ENCODE assay signal across 10 mouse cellular contexts in genomic region chr8:119426069-119426735, GRCm38 (mm10). TPM values are rescaled to one million over a fixed set of nuclear protein-coding genes. Genes with fewer than 3 reads are reported as not detected.
A peak's percentile ranks its signal among the peaks of the same experiment; 100 is the strongest.
DNase-seq lines count a peak whose midpoint lies in the region; ATAC-seq and TF ChIP-seq lines count a peak whose summit lies in the region.
"Had no signal": no experiment of that assay in that cellular context is flagged by ENCODE, and none has a peak within 500 bp of the region (broad histone marks: within the 10 kb centered on the region; RNA-seq: fewer than 3 reads in every experiment).

No protein-coding gene starts in this region.

- no peaks in the 10 kb centered on the region for H3K9me3 ChIP-seq in midbrain, embryonic 13.5 days
- H3K9me3 ChIP-seq in midbrain, postnatal 0 days (ENCODE audit: low read length): no peaks in the 10 kb centered on the region
- no peaks in the 10 kb centered on the region for H3K9me3 ChIP-seq in intestine, postnatal 0 days (ENCODE audit: control insufficient read depth)
- no peaks in the 10 kb centered on the region for H3K9me3 ChIP-seq in midbrain, embryonic 11.5 days (ENCODE audit: control insufficient read depth, low read length)
- H3K9me3 ChIP-seq: midbrain, embryonic 12.5 days had no signal

- 88% methylated on average over 6 of the region's 6 CpGs for WGBS in midbrain, embryonic 13.5 days
- 82% methylated on average over 6 of the region's 6 CpGs for WGBS in midbrain, postnatal 0 days
- WGBS in intestine, postnatal 0 days: 75% methylated on average over 6 of the region's 6 CpGs
- 89% methylated on average over 6 of the region's 6 CpGs for WGBS in midbrain, embryonic 11.5 days

- no peaks in the 10 kb centered on the region for H3K36me3 ChIP-seq in midbrain, embryonic 13.5 days
- no peaks in the 10 kb centered on the region for H3K36me3 ChIP-seq in midbrain, postnatal 0 days (ENCODE audit: insufficient read depth, low read length)
- no peaks in the 10 kb centered on the region; the same call in 1 of the 2 replicates for H3K36me3 ChIP-seq in intestine, postnatal 0 days (ENCODE audit: control insufficient read depth, insufficient read depth)
- H3K36me3 ChIP-seq in midbrain, embryonic 11.5 days (ENCODE audit: control insufficient read depth, insufficient read depth, low read length): no peaks in the 10 kb centered on the region
- H3K36me3 ChIP-seq: midbrain, embryonic 12.5 days had no signal

- no peak overlapping the region for H3K4me3 ChIP-seq in midbrain, embryonic 13.5 days (replicated peaks)
- H3K4me3 ChIP-seq in midbrain, postnatal 0 days (ENCODE audit: low read depth, low read length): no peak overlapping the region
- no peak overlapping the region for H3K4me3 ChIP-seq in intestine, postnatal 0 days (ENCODE audit: low read depth, low read length)
- no peak overlapping the region for H3K4me3 ChIP-seq in midbrain, embryonic 11.5 days (ENCODE audit: low read depth, low read length)
- H3K4me3 ChIP-seq: midbrain, embryonic 12.5 days had no signal

- peak; percentile 61 for DNase-seq in adrenal gland, postnatal 10 days
- no peak for DNase-seq in adrenal gland, postnatal 4 days (ENCODE audit: low spot score in 2 of 2)
- no peak for DNase-seq in midbrain, postnatal 0 days (ENCODE audit: low spot score)
- peak; percentile 35 for DNase-seq in skeletal muscle tissue, adult 2 months (ENCODE audit: low read depth, low spot score)
- DNase-seq in midbrain, embryonic 11.5 days (ENCODE audit: low spot score, missing footprints): no peak
- no peak for DNase-seq in layer of hippocampus, adult 9-10 months (ENCODE audit: low spot score)

- no peak overlapping the region for H3K4me2 ChIP-seq in midbrain, embryonic 13.5 days (replicated peaks)
- H3K4me2 ChIP-seq in midbrain, postnatal 0 days (ENCODE audit: low read depth, low read length, poor library complexity, severe bottlenecking): no peak overlapping the region
- no peak overlapping the region for H3K4me2 ChIP-seq in intestine, postnatal 0 days (replicated peaks; ENCODE audit: low read depth)
- no peak overlapping the region for H3K4me2 ChIP-seq in midbrain, embryonic 11.5 days
- H3K4me2 ChIP-seq: midbrain, embryonic 12.5 days had no signal

- ATAC-seq in midbrain, embryonic 13.5 days: no peak
- ATAC-seq in midbrain, postnatal 0 days (ENCODE audit: low FRiP score): no peak
- ATAC-seq in intestine, postnatal 0 days: no peak
- no peak for ATAC-seq in midbrain, embryonic 11.5 days (ENCODE audit: low FRiP score)

- H3K27me3 ChIP-seq in midbrain, embryonic 13.5 days: no peaks in the 10 kb centered on the region
- no peaks in the 10 kb centered on the region for H3K27me3 ChIP-seq in midbrain, postnatal 0 days (ENCODE audit: insufficient read depth, low read length)
- no peaks in the 10 kb centered on the region for H3K27me3 ChIP-seq in intestine, postnatal 0 days (replicated peaks; ENCODE audit: control insufficient read depth, insufficient read depth, low read length)
- H3K27me3 ChIP-seq in midbrain, embryonic 11.5 days (ENCODE audit: control insufficient read depth, insufficient read depth, low read length): no peaks in the 10 kb centered on the region
- H3K27me3 ChIP-seq: midbrain, embryonic 12.5 days had no signal

- H3K27ac ChIP-seq in midbrain, embryonic 13.5 days: 0 out of 2 replicates have a peak overlapping the region, but pooled peaks have one; percentile 27
- no peak overlapping the region; the same call in 1 of the 2 replicates for H3K27ac ChIP-seq in midbrain, postnatal 0 days (ENCODE audit: low read depth, low read length)
- peak overlapping the region; percentile 30; the same call in 1 of the 2 replicates for H3K27ac ChIP-seq in intestine, postnatal 0 days (ENCODE audit: low read depth, low read length)
- no peak overlapping the region for H3K27ac ChIP-seq in midbrain, embryonic 11.5 days (ENCODE audit: low read depth, low read length)
- H3K27ac ChIP-seq: midbrain, embryonic 12.5 days had no signal

- TF ChIP-seq CTCF in midbrain, postnatal 0 days (IDR thresholded peaks at IDR 0.05): no peak
- TF ChIP-seq CTCF in intestine, postnatal 0 days (IDR thresholded peaks at IDR 0.05; ENCODE audit: low read depth): no peak

- H3K4me1 ChIP-seq in midbrain, embryonic 13.5 days (replicated peaks): peaks cover 6% of the 10 kb centered on the region
- H3K4me1 ChIP-seq in midbrain, postnatal 0 days (ENCODE audit: insufficient read depth, low read length): no peaks in the 10 kb centered on the region
- H3K4me1 ChIP-seq in intestine, postnatal 0 days (replicated peaks; ENCODE audit: control insufficient read depth, insufficient read depth, low read length): no peaks in the 10 kb centered on the region
- H3K4me1 ChIP-seq in midbrain, embryonic 11.5 days (ENCODE audit: control insufficient read depth, insufficient read depth, low read length): no peaks in the 10 kb centered on the region
- H3K4me1 ChIP-seq: midbrain, embryonic 12.5 days had no signal

- H3K9ac ChIP-seq in midbrain, embryonic 13.5 days (replicated peaks): no peak overlapping the region
- no peak overlapping the region for H3K9ac ChIP-seq in midbrain, postnatal 0 days (replicated peaks; ENCODE audit: low read length, poor library complexity, severe bottlenecking)
- H3K9ac ChIP-seq in intestine, postnatal 0 days (ENCODE audit: low read depth, low read length): no peak overlapping the region
- no peak overlapping the region for H3K9ac ChIP-seq in midbrain, embryonic 11.5 days (ENCODE audit: low read length)
- H3K9ac ChIP-seq: midbrain, embryonic 12.5 days had no signal

RNA-seq across cellular contexts. Expression of gene Osgin1, which starts 7.7 kb away (rescaled TPM):
- 10 to 100 TPM; 72.1 to 81.4 TPM for total RNA-seq in adrenal gland, postnatal 10 days (2021)
- 10 to 100 TPM; 46.6 to 90.7 TPM for total RNA-seq in adrenal gland, postnatal 4 days (2021)
- polyA plus RNA-seq in midbrain, embryonic 13.5 days (2015; fragmentation: Nextera tagmentation; extraction: Ambion mirVana): 0.10 and 0.28 TPM in 2 replicates
- 0.38 TPM in 1 of 2 replicates, not detected in the other for total RNA-seq in midbrain, postnatal 0 days (2014; rRNA removed)
- polyA plus RNA-seq in midbrain, postnatal 0 days (2015; fragmentation: Nextera tagmentation; extraction: Ambion mirVana): 0.15 and 0.32 TPM in 2 replicates
- 17.7 and 19.6 TPM in 2 replicates for polyA plus RNA-seq in intestine, postnatal 0 days (2015; fragmentation: Nextera tagmentation; extraction: Ambion mirVana)
- 0.21 and 0.26 TPM in 2 replicates for polyA plus RNA-seq in midbrain, embryonic 11.5 days (2014; fragmentation: Nextera tagmentation; extraction: Ambion mirVana)

RNA-seq across cellular contexts. Expression of gene Necab2, which starts 20.3 kb away (rescaled TPM):
- 10 to 100 TPM in 1 of 2 experiments, 1 to 10 TPM in 1; 9.4 to 11.9 TPM for total RNA-seq in adrenal gland, postnatal 10 days (2021)
- total RNA-seq in adrenal gland, postnatal 4 days (2021): 10 to 100 TPM; 19.4 to 20.8 TPM
- 34.9 and 37.6 TPM in 2 replicates for polyA plus RNA-seq in midbrain, embryonic 13.5 days (2015; fragmentation: Nextera tagmentation; extraction: Ambion mirVana)
- total RNA-seq in midbrain, postnatal 0 days (2014; rRNA removed): 106 and 119 TPM in 2 replicates
- polyA plus RNA-seq in midbrain, postnatal 0 days (2015; fragmentation: Nextera tagmentation; extraction: Ambion mirVana): 76.6 and 84.6 TPM in 2 replicates
- polyA plus RNA-seq in intestine, postnatal 0 days (2015; fragmentation: Nextera tagmentation; extraction: Ambion mirVana): 1.0 and 1.3 TPM in 2 replicates
- 18.9 and 20.3 TPM in 2 replicates for polyA plus RNA-seq in midbrain, embryonic 11.5 days (2014; fragmentation: Nextera tagmentation; extraction: Ambion mirVana)
- polyA plus RNA-seq: C2C12 had no signal

RNA-seq across cellular contexts. Expression of gene Mlycd, which starts 31.5 kb away (rescaled TPM):
- 10 to 100 TPM; 69.7 to 86.6 TPM for total RNA-seq in adrenal gland, postnatal 10 days (2021)
- 10 to 100 TPM; 33.7 to 39.1 TPM for total RNA-seq in adrenal gland, postnatal 4 days (2021)
- polyA plus RNA-seq in midbrain, embryonic 13.5 days (2015; fragmentation: Nextera tagmentation; extraction: Ambion mirVana): 11.8 and 13.8 TPM in 2 replicates
- total RNA-seq in midbrain, postnatal 0 days (2014; rRNA removed): 27.0 and 32.1 TPM in 2 replicates
- polyA plus RNA-seq in midbrain, postnatal 0 days (2015; fragmentation: Nextera tagmentation; extraction: Ambion mirVana): 19.0 and 20.6 TPM in 2 replicates
- polyA plus RNA-seq in intestine, postnatal 0 days (2015; fragmentation: Nextera tagmentation; extraction: Ambion mirVana): 29.0 and 29.4 TPM in 2 replicates
- 11.3 and 11.6 TPM in 2 replicates for polyA plus RNA-seq in midbrain, embryonic 11.5 days (2014; fragmentation: Nextera tagmentation; extraction: Ambion mirVana)

Comparison
In these comparisons a context has a peak if more than half of its experiments do, and no peak if none do; other contexts are left out.
1. DNase-seq: peak in adrenal gland, postnatal 10 days (single experiment) and skeletal muscle tissue, adult 2 months (single experiment); none in adrenal gland, postnatal 4 days (0 of 2), midbrain, postnatal 0 days (single experiment), midbrain, embryonic 11.5 days (single experiment) and layer of hippocampus, adult 9-10 months (single experiment).
2. H3K27ac ChIP-seq: peak in midbrain, embryonic 13.5 days (single experiment) and intestine, postnatal 0 days (single experiment); none in midbrain, postnatal 0 days (single experiment) and midbrain, embryonic 11.5 days (single experiment).
3. RNA of gene Osgin1, which starts 7.7 kb away (polyA plus RNA-seq): 17.7 to 19.6 TPM in intestine, postnatal 0 days; 0.10 to 0.28 TPM in midbrain, embryonic 13.5 days, 0.21 to 0.26 TPM in midbrain, embryonic 11.5 days and 0.15 to 0.32 TPM in midbrain, postnatal 0 days; every median in the first group is over 10 times any median in the second.